Mouse (Mus musculus): ENCODE data around the gene Tfb1m. TPM values are rescaled to one million over a fixed set of nuclear protein-coding genes. Genes with fewer than 3 reads are reported as not detected.
A peak's percentile ranks its signal among the peaks of the same experiment; 100 is the strongest.

Tfb1m gene
- polyA plus RNA-seq, 1 experiment from 2014 or later = 18.2 TPM

- H3K9me3 ChIP-seq (ENCODE audit: control insufficient read depth, low read length) = no peaks in the 10 kb centered on the region
- no peak for DNase-seq (ENCODE audit: low spot score)
- no peaks in the 10 kb centered on the region for H3K27me3 ChIP-seq (replicated peaks; ENCODE audit: control insufficient read depth, insufficient read depth, low read length)
- no peaks in the 10 kb centered on the region for H3K4me1 ChIP-seq (replicated peaks; ENCODE audit: control insufficient read depth, insufficient read depth, low read length)
- H3K4me3 ChIP-seq (ENCODE audit: low read depth, low read length) = no peak overlapping the region
- ATAC-seq (replicated peaks; ENCODE audit: low FRiP score, low TSS enrichment, low read depth) = no peak
- no peak overlapping the region for H3K9ac ChIP-seq (ENCODE audit: low read length)
- WGBS = 83% methylated on average over 4 of the region's 4 CpGs
- no peak overlapping the region for H3K4me2 ChIP-seq (ENCODE audit: low read length)
- H3K36me3 ChIP-seq (ENCODE audit: control insufficient read depth, insufficient read depth, low read length) = no peaks in the 10 kb centered on the region
- H3K27ac ChIP-seq (ENCODE audit: low read depth) = no peak overlapping the region
These were observed 56.6 kb downstream of the Tfb1m start for GRCm38 (mm10) chr17:3500936-3501335.

GRCm38 (mm10) chr17:3500076-3500475 is 57.5 kb downstream of the Tfb1m start:
- Histone ChIP-seq H3K36me3 (ENCODE audit: control insufficient read depth, insufficient read depth, low read length) (no peaks in the 10 kb centered on the region), H3K4me1 (replicated peaks; ENCODE audit: control insufficient read depth, insufficient read depth, low read length) (no peaks in the 10 kb centered on the region), H3K9ac (ENCODE audit: low read length) (no peak overlapping the region), H3K4me3 (ENCODE audit: low read depth, low read length) (no peak overlapping the region), H3K27me3 (replicated peaks; ENCODE audit: control insufficient read depth, insufficient read depth, low read length) (no peaks in the 10 kb centered on the region), H3K4me2 (ENCODE audit: low read length) (no peak overlapping the region), H3K9me3 (ENCODE audit: control insufficient read depth, low read length) (no peaks in the 10 kb centered on the region), H3K27ac (ENCODE audit: low read depth) (no peak overlapping the region)
- WGBS = 93% methylated on average over 6 of the region's 6 CpGs
- ATAC-seq (replicated peaks; ENCODE audit: low FRiP score, low TSS enrichment, low read depth) (no peak), DNase-seq (ENCODE audit: low spot score) (no peak)

GRCm38 (mm10) chr17:3499468-3499867 is 58.1 kb downstream of the Tfb1m start:
- no peak overlapping the region for H3K4me2 ChIP-seq (ENCODE audit: low read length)
- H3K36me3 ChIP-seq (ENCODE audit: control insufficient read depth, insufficient read depth, low read length) = no peaks in the 10 kb centered on the region
- no peak overlapping the region for H3K27ac ChIP-seq (ENCODE audit: low read depth)
- H3K4me3 ChIP-seq (ENCODE audit: low read depth, low read length) = no peak overlapping the region
- whole genome bisulfite sequencing = 91% methylated on average over 8 of the region's 8 CpGs
- ATAC-seq (replicated peaks; ENCODE audit: low FRiP score, low TSS enrichment, low read depth) = no peak
- H3K27me3 ChIP-seq (replicated peaks; ENCODE audit: control insufficient read depth, insufficient read depth, low read length) = no peaks in the 10 kb centered on the region
- H3K9ac ChIP-seq (ENCODE audit: low read length) = no peak overlapping the region
- H3K4me1 ChIP-seq (replicated peaks; ENCODE audit: control insufficient read depth, insufficient read depth, low read length) = no peaks in the 10 kb centered on the region
- H3K9me3 ChIP-seq (ENCODE audit: control insufficient read depth, low read length) = no peaks in the 10 kb centered on the region
- DNase-seq (ENCODE audit: low spot score) = no peak

- H3K4me3 ChIP-seq (ENCODE audit: low read depth, low read length) = no peak overlapping the region
- no peak overlapping the region for H3K27ac ChIP-seq (ENCODE audit: low read depth)
- DNase-seq (ENCODE audit: low spot score) (no peak), ATAC-seq (replicated peaks; ENCODE audit: low FRiP score, low TSS enrichment, low read depth) (no peak)
- no peaks in the 10 kb centered on the region for H3K9me3 ChIP-seq (ENCODE audit: control insufficient read depth, low read length)
- 75% methylated on average over 3 of the region's 3 CpGs for WGBS
- no peak overlapping the region for H3K9ac ChIP-seq (ENCODE audit: low read length)
- H3K27me3 ChIP-seq (replicated peaks; ENCODE audit: control insufficient read depth, insufficient read depth, low read length) = no peaks in the 10 kb centered on the region
- no peaks in the 10 kb centered on the region for H3K36me3 ChIP-seq (ENCODE audit: control insufficient read depth, insufficient read depth, low read length)
- H3K4me2 ChIP-seq (ENCODE audit: low read length) = no peak overlapping the region
- H3K4me1 ChIP-seq (replicated peaks; ENCODE audit: control insufficient read depth, insufficient read depth, low read length) = no peaks in the 10 kb centered on the region
These were observed 59.0 kb downstream of the Tfb1m start for GRCm38 (mm10) chr17:3498580-3498979.

GRCm38 (mm10) chr17:3498086-3498485 is 59.5 kb downstream of the Tfb1m start:
- DNase-seq (ENCODE audit: low spot score) (peak; percentile 76), ATAC-seq (replicated peaks; ENCODE audit: low FRiP score, low TSS enrichment, low read depth) (no peak)
- Histone ChIP-seq H3K9ac (ENCODE audit: low read length) (no peak overlapping the region), H3K27ac (ENCODE audit: low read depth) (no peak overlapping the region), H3K36me3 (ENCODE audit: control insufficient read depth, insufficient read depth, low read length) (no peaks in the 10 kb centered on the region), H3K4me2 (ENCODE audit: low read length) (no peak overlapping the region), H3K4me1 (replicated peaks; ENCODE audit: control insufficient read depth, insufficient read depth, low read length) (no peaks in the 10 kb centered on the region), H3K27me3 (replicated peaks; ENCODE audit: control insufficient read depth, insufficient read depth, low read length) (no peaks in the 10 kb centered on the region), H3K4me3 (ENCODE audit: low read depth, low read length) (no peak overlapping the region), H3K9me3 (ENCODE audit: control insufficient read depth, low read length) (no peaks in the 10 kb centered on the region)
- WGBS = 30% methylated on average over 3 of the region's 3 CpGs

GRCm38 (mm10) chr17:3496080-3496479 is 61.5 kb downstream of the Tfb1m start:
- ATAC-seq (replicated peaks; ENCODE audit: low FRiP score, low TSS enrichment, low read depth) = no peak
- WGBS = 83% methylated on average over 3 of the region's 3 CpGs
- Histone ChIP-seq H3K4me1 (replicated peaks; ENCODE audit: control insufficient read depth, insufficient read depth, low read length) (no peaks in the 10 kb centered on the region), H3K27me3 (replicated peaks; ENCODE audit: control insufficient read depth, insufficient read depth, low read length) (no peaks in the 10 kb centered on the region), H3K27ac (ENCODE audit: low read depth) (no peak overlapping the region), H3K4me3 (ENCODE audit: low read depth, low read length) (no peak overlapping the region), H3K36me3 (ENCODE audit: control insufficient read depth, insufficient read depth, low read length) (no peaks in the 10 kb centered on the region), H3K9ac (ENCODE audit: low read length) (no peak overlapping the region), H3K4me2 (ENCODE audit: low read length) (no peak overlapping the region), H3K9me3 (ENCODE audit: control insufficient read depth, low read length) (no peaks in the 10 kb centered on the region)
- no peak for DNase-seq (ENCODE audit: low spot score)

GRCm38 (mm10) chr17:3495576-3495975 is 62.0 kb downstream of the Tfb1m start:
- DNase-seq (ENCODE audit: low spot score) = no peak
- Histone ChIP-seq H3K27me3 (replicated peaks; ENCODE audit: control insufficient read depth, insufficient read depth, low read length) (no peaks in the 10 kb centered on the region), H3K4me1 (replicated peaks; ENCODE audit: control insufficient read depth, insufficient read depth, low read length) (no peaks in the 10 kb centered on the region), H3K9ac (ENCODE audit: low read length) (no peak overlapping the region), H3K36me3 (ENCODE audit: control insufficient read depth, insufficient read depth, low read length) (no peaks in the 10 kb centered on the region), H3K4me2 (ENCODE audit: low read length) (no peak overlapping the region), H3K9me3 (ENCODE audit: control insufficient read depth, low read length) (no peaks in the 10 kb centered on the region), H3K27ac (ENCODE audit: low read depth) (no peak overlapping the region), H3K4me3 (ENCODE audit: low read depth, low read length) (no peak overlapping the region)
- 73% methylated on average over 2 of the region's 2 CpGs for WGBS
- ATAC-seq (replicated peaks; ENCODE audit: low FRiP score, low TSS enrichment, low read depth) = no peak

- no peaks in the 10 kb centered on the region for H3K27me3 ChIP-seq (replicated peaks; ENCODE audit: control insufficient read depth, insufficient read depth, low read length)
- H3K9ac ChIP-seq (ENCODE audit: low read length) = no peak overlapping the region
- no peaks in the 10 kb centered on the region for H3K4me1 ChIP-seq (replicated peaks; ENCODE audit: control insufficient read depth, insufficient read depth, low read length)
- H3K4me3 ChIP-seq (ENCODE audit: low read depth, low read length) = no peak overlapping the region
- H3K9me3 ChIP-seq (ENCODE audit: control insufficient read depth, low read length) = no peaks in the 10 kb centered on the region
- DNase-seq (ENCODE audit: low spot score) (no peak), ATAC-seq (replicated peaks; ENCODE audit: low FRiP score, low TSS enrichment, low read depth) (no peak)
- H3K36me3 ChIP-seq (ENCODE audit: control insufficient read depth, insufficient read depth, low read length) = no peaks in the 10 kb centered on the region
- no peak overlapping the region for H3K4me2 ChIP-seq (ENCODE audit: low read length)
- 82% methylated on average over 6 of the region's 6 CpGs for WGBS
- no peak overlapping the region for H3K27ac ChIP-seq (ENCODE audit: low read depth)
These were observed 65.9 kb downstream of the Tfb1m start for GRCm38 (mm10) chr17:3491667-3492066.

GRCm38 (mm10) chr17:3491065-3491464 is 66.5 kb downstream of the Tfb1m start:
- H3K4me3 ChIP-seq (ENCODE audit: low read depth, low read length) = no peak overlapping the region
- no peak overlapping the region for H3K27ac ChIP-seq (ENCODE audit: low read depth)
- H3K27me3 ChIP-seq (replicated peaks; ENCODE audit: control insufficient read depth, insufficient read depth, low read length) = no peaks in the 10 kb centered on the region
- 60% methylated on average over 5 of the region's 5 CpGs for WGBS
- ATAC-seq (replicated peaks; ENCODE audit: low FRiP score, low TSS enrichment, low read depth) (no peak), DNase-seq (ENCODE audit: low spot score) (no peak)
- no peaks in the 10 kb centered on the region for H3K36me3 ChIP-seq (ENCODE audit: control insufficient read depth, insufficient read depth, low read length)
- H3K9ac ChIP-seq (ENCODE audit: low read length) = no peak overlapping the region
- no peaks in the 10 kb centered on the region for H3K9me3 ChIP-seq (ENCODE audit: control insufficient read depth, low read length)
- H3K4me1 ChIP-seq (replicated peaks; ENCODE audit: control insufficient read depth, insufficient read depth, low read length) = no peaks in the 10 kb centered on the region
- no peak overlapping the region for H3K4me2 ChIP-seq (ENCODE audit: low read length)
